Mouse (Mus musculus) liver, postnatal 0 days (tissue): Measurements from ENCODE around the gene Trim80.

ENCODE experiments used
- CTCF ChIP-seq: sonication (generic); IDR thresholded peaks from 2 replicates; pipeline ENCODE4 v1.5.1; 2016; ENCODE audit warnings: antibody characterized with exemption, low read depth
- EP300 ChIP-seq: IDR thresholded peaks from 2 replicates; pipeline ENCODE4 v1.6.1; 2016; ENCODE audit warnings: antibody characterized with exemption, low read depth, mild to moderate bottlenecking

GRCm38 (mm10) chr11:115461846-115462242, 21.5 kb downstream of the Trim80 start:
- TF ChIP-seq CTCF (no peak), EP300 (no peak)
